7 mouse cellular contexts compared by ENCODE assay signal in genomic region chr4:137043799-137044198, GRCm38 (mm10). TPM values are rescaled to one million over a fixed set of nuclear protein-coding genes. Genes with fewer than 3 reads are reported as not detected.
DNase-seq lines count a peak whose midpoint lies in the region; ATAC-seq and TF ChIP-seq lines count a peak whose summit lies in the region.

No protein-coding gene starts in this region.

- peaks cover 31% of the 10 kb centered on the region for H3K4me1 ChIP-seq in hindbrain, embryonic 12.5 days
- peaks cover 38% of the 10 kb centered on the region for H3K4me1 ChIP-seq in hindbrain, embryonic 10.5 days (replicated peaks)
- H3K4me1 ChIP-seq in cortical plate, adult 2 months (ENCODE audit: control insufficient read depth, insufficient read depth, low read length): peaks cover 4% of the 10 kb centered on the region; the same call in 1 of the 2 replicates
- peaks cover 63% of the 10 kb centered on the region for H3K4me1 ChIP-seq in limb, embryonic 10.5 days
- H3K4me1 ChIP-seq in liver, postnatal 0 days (ENCODE audit: insufficient read depth): peaks cover 4% of the 10 kb centered on the region

- H3K36me3 ChIP-seq in hindbrain, embryonic 12.5 days: no peaks in the 10 kb centered on the region
- no peaks in the 10 kb centered on the region for H3K36me3 ChIP-seq in hindbrain, embryonic 10.5 days
- H3K36me3 ChIP-seq in limb, embryonic 10.5 days: no peaks in the 10 kb centered on the region
- no peaks in the 10 kb centered on the region for H3K36me3 ChIP-seq in liver, postnatal 0 days (replicated peaks; ENCODE audit: insufficient read depth, low read length)

- H3K4me3 ChIP-seq in hindbrain, embryonic 12.5 days: no peak overlapping the region
- no peak overlapping the region for H3K4me3 ChIP-seq in hindbrain, embryonic 10.5 days
- no peak overlapping the region for H3K4me3 ChIP-seq in cortical plate, adult 2 months (ENCODE audit: insufficient read depth, low read length)
- peak overlapping the region; percentile 11; the same call in 1 of the 2 replicates for H3K4me3 ChIP-seq in limb, embryonic 10.5 days
- no peak overlapping the region for H3K4me3 ChIP-seq in liver, postnatal 0 days (ENCODE audit: low read depth, low read length)

- 0 out of 2 replicates have a peak overlapping the region, but pooled peaks have one; percentile 17 for H3K27ac ChIP-seq in hindbrain, embryonic 12.5 days
- no peak overlapping the region for H3K27ac ChIP-seq in hindbrain, embryonic 10.5 days
- H3K27ac ChIP-seq in cortical plate, adult 2 months (ENCODE audit: insufficient read depth, low read length): peak overlapping the region; percentile 52
- H3K27ac ChIP-seq in limb, embryonic 10.5 days: peak overlapping the region; percentile 58
- no peak overlapping the region for H3K27ac ChIP-seq in liver, postnatal 0 days (ENCODE audit: low read depth)

- WGBS in hindbrain, embryonic 12.5 days: 53% methylated on average over 11 of the region's 11 CpGs
- WGBS in hindbrain, embryonic 10.5 days: 55% methylated on average over 11 of the region's 11 CpGs
- WGBS in limb, embryonic 10.5 days: 36% methylated on average over 11 of the region's 11 CpGs
- WGBS in liver, postnatal 0 days (ENCODE audit: insufficient replicate concordance): 73% methylated on average over 11 of the region's 11 CpGs

- no peaks in the 10 kb centered on the region for H3K27me3 ChIP-seq in hindbrain, embryonic 12.5 days
- no peaks in the 10 kb centered on the region for H3K27me3 ChIP-seq in hindbrain, embryonic 10.5 days (ENCODE audit: insufficient read depth, poor library complexity, severe bottlenecking)
- no peaks in the 10 kb centered on the region for H3K27me3 ChIP-seq in limb, embryonic 10.5 days (ENCODE audit: low read depth, poor library complexity, severe bottlenecking)
- no peaks in the 10 kb centered on the region for H3K27me3 ChIP-seq in liver, postnatal 0 days (ENCODE audit: insufficient read depth, low read length)

- ATAC-seq in hindbrain, embryonic 12.5 days (ENCODE audit: low FRiP score): no peak
- no peak for ATAC-seq in liver, postnatal 0 days

- no peak for TF ChIP-seq EP300 in liver, postnatal 0 days (IDR thresholded peaks at IDR 0.05; ENCODE audit: low read depth)

- peak overlapping the region; percentile 17 for H3K4me2 ChIP-seq in hindbrain, embryonic 12.5 days (replicated peaks)
- H3K4me2 ChIP-seq in liver, postnatal 0 days (ENCODE audit: low read depth, low read length): no peak overlapping the region

- intact Hi-C loops in heart, postnatal 10 days (cut with DNase I): no loop called here

- no peak for TF ChIP-seq POLR2A in cortical plate, adult 2 months (IDR thresholded peaks at IDR 0.05; ENCODE audit: extremely low read depth, insufficient read depth, low read length)

- TF ChIP-seq CTCF in cortical plate, adult 2 months (IDR thresholded peaks at IDR 0.05; ENCODE audit: extremely low read depth, insufficient read depth, low read length): no peak
- no peak for TF ChIP-seq CTCF in liver, postnatal 0 days (IDR thresholded peaks at IDR 0.05; ENCODE audit: low read depth)

- no peak for DNase-seq in hindbrain, embryonic 10.5 days (ENCODE audit: low spot score)
- DNase-seq in heart, postnatal 10 days: peak; percentile 16 to 39
- no peak for DNase-seq in limb, embryonic 10.5 days (ENCODE audit: low spot score)
- DNase-seq in liver, postnatal 0 days: no peak
- no peak for DNase-seq in thymus, postnatal 14 days

- H3K9me3 ChIP-seq in hindbrain, embryonic 12.5 days (replicated peaks): no peaks in the 10 kb centered on the region
- no peaks in the 10 kb centered on the region for H3K9me3 ChIP-seq in hindbrain, embryonic 10.5 days
- no peaks in the 10 kb centered on the region for H3K9me3 ChIP-seq in limb, embryonic 10.5 days (replicated peaks)
- H3K9me3 ChIP-seq in liver, postnatal 0 days (ENCODE audit: low read length): no peaks in the 10 kb centered on the region

- 0 out of 2 replicates have a peak overlapping the region, but pooled peaks have one; percentile 32 for H3K9ac ChIP-seq in hindbrain, embryonic 12.5 days
- H3K9ac ChIP-seq in liver, postnatal 0 days (replicated peaks): no peak overlapping the region

RNA-seq across cellular contexts. Expression of gene Zbtb40, which starts 4.8 kb away (rescaled TPM):
- 6.0 and 7.2 TPM in 2 replicates for polyA plus RNA-seq in hindbrain, embryonic 12.5 days (2016; fragmentation: Nextera tagmentation; extraction: Ambion mirVana)
- 5.5 TPM in 2 replicates for polyA plus RNA-seq in hindbrain, embryonic 10.5 days (2016; fragmentation: Nextera tagmentation; extraction: Ambion mirVana)
- polyA plus RNA-seq in cortical plate, adult 2 months (2012; rRNA removed): 6.2 and 7.3 TPM in 2 replicates
- total RNA-seq in heart, postnatal 10 days (2021): 1 to 10 TPM; 6.2 to 9.0 TPM
- polyA plus RNA-seq in limb, embryonic 10.5 days (2016; fragmentation: Nextera tagmentation; extraction: Ambion mirVana): 6.7 and 7.2 TPM in 2 replicates
- polyA plus RNA-seq in liver, postnatal 0 days (2015; fragmentation: Nextera tagmentation; extraction: Ambion mirVana): 0.52 and 0.56 TPM in 2 replicates

Comparison
In these comparisons a context has a peak if more than half of its experiments do, and no peak if none do; other contexts are left out.
1. H3K27ac ChIP-seq: peak in hindbrain, embryonic 12.5 days (single experiment), cortical plate, adult 2 months (single experiment) and limb, embryonic 10.5 days (single experiment); none in hindbrain, embryonic 10.5 days (single experiment) and liver, postnatal 0 days (single experiment).
2. DNase-seq: peak in heart, postnatal 10 days (2 of 2); none in hindbrain, embryonic 10.5 days (single experiment), limb, embryonic 10.5 days (single experiment), liver, postnatal 0 days (single experiment) and thymus, postnatal 14 days (single experiment).